Mouse (Mus musculus): Measurements from ENCODE around the gene Samd4b. TPM values are rescaled to one million over a fixed set of nuclear protein-coding genes. Genes with fewer than 3 reads are reported as not detected.

Samd4b gene
- polyA plus RNA-seq, 1 experiment from 2014 or later: 18.9 TPM

DNA sequence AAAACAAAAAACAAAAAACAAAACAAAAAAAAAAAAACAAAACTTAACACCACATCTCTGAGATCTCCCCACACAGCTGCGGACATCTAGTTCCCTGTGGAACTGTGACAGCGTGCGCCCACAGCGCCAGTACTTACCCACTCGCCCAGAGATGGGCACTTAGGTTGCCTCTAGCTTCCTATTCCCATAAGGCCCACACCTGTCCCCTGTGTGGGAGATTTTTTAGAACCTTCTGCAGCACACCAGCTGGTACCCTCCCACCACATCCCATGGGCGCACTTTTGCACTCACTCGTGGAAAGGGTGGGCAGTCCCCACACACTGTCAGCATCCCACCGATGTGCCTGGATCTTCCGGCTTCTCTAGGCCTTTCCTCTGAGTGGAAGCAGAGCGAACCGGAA lies 115.1 kb downstream of the Samd4b start:
- H3K4me1 ChIP-seq (replicated peaks): peaks cover 5% of the 10 kb centered on the region
- no peaks in the 10 kb centered on the region for H3K9me3 ChIP-seq
- ATAC-seq: no peak
- no peak overlapping the region for H3K9ac ChIP-seq
- no peaks in the 10 kb centered on the region for H3K27me3 ChIP-seq (replicated peaks)
- H3K4me2 ChIP-seq (replicated peaks): no peak overlapping the region
- WGBS: 78% methylated on average over 11 of the region's 11 CpGs
- H3K27ac ChIP-seq: no peak overlapping the region
- no peaks in the 10 kb centered on the region for H3K36me3 ChIP-seq
- no peak overlapping the region for H3K4me3 ChIP-seq (replicated peaks)

DNA sequence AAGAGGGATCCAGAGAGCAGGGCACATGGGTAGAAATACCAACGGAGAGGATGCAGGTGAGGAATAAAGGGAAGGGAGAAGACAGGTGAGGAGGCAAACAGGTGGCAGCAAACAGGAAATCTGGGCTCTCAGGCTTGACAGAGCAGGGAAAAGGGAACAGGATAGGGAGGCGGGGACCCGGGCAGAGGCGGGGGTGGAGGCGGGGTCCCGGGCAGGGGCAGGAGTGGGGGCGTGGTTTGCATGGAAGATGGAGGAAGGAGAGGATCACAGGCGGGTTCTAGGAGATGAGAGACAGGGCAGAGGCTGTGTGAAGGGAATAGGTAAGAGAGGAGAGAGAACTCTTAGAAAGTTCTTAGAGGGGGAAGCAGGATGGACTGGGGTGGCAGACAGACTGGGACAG lies 119.1 kb downstream of the Samd4b start:
- Histone ChIP-seq H3K4me3 (replicated peaks) (no peak overlapping the region), H3K36me3 (no peaks in the 10 kb centered on the region), H3K4me2 (replicated peaks) (no peak overlapping the region; the same call in 1 of the 2 replicates), H3K4me1 (replicated peaks) (peaks cover 2% of the 10 kb centered on the region; the same call in 1 of the 2 replicates), H3K27ac (no peak overlapping the region), H3K27me3 (replicated peaks) (no peaks in the 10 kb centered on the region), H3K9ac (no peak overlapping the region), H3K9me3 (no peaks in the 10 kb centered on the region)
- 9% methylated on average over 8 of the region's 8 CpGs for WGBS
- ATAC-seq: peak; percentile 78

DNA sequence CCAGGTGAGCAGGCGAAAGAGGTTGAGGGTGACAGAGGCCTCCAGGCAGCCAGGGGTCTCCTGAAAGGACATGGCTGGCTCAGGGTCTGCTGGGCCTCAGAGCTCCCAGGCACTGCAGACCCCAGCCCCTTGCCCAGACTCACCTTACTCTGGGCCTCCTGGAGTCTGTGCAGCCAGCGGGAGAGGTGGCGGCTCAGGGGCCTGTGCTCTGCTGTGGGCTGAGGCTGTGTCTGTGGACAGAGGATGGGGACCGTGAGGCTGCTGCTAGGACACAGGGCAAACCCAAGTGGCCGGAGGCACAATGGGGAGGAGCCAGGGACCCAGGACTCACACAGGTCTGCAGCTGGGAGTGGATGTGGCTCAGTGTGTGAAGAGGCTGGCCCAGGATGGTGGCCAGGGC lies 120.6 kb downstream of the Samd4b start:
- ATAC-seq: peak; percentile 60
- Histone ChIP-seq H3K27ac (no peak overlapping the region), H3K4me1 (replicated peaks) (peaks cover 2% of the 10 kb centered on the region; the same call in 1 of the 2 replicates), H3K9ac (no peak overlapping the region), H3K4me3 (replicated peaks) (no peak overlapping the region), H3K9me3 (no peaks in the 10 kb centered on the region), H3K36me3 (no peaks in the 10 kb centered on the region), H3K4me2 (replicated peaks) (no peak overlapping the region), H3K27me3 (replicated peaks) (no peaks in the 10 kb centered on the region)
- WGBS: 76% methylated on average over 5 of the region's 5 CpGs

DNA sequence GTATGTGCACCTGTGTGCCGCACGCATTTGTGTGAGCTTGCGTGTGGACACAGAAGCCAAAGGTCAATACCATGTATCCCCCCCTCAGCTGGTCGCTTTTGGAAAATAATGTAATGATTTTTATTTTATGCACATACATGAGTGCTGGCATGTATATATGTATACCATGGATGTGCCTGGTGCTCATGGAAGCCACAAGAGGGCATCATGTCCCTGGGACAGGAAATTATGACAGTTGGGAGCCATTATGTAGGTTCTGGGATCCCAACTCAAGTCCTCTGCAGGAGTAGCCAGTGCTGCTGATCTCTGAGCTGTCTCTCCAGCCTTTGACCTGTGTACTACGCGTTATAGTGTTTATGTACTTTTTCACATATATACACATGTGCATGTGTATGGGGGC lies 121.8 kb downstream of the Samd4b start:
- H3K9me3 ChIP-seq: no peaks in the 10 kb centered on the region

DNA sequence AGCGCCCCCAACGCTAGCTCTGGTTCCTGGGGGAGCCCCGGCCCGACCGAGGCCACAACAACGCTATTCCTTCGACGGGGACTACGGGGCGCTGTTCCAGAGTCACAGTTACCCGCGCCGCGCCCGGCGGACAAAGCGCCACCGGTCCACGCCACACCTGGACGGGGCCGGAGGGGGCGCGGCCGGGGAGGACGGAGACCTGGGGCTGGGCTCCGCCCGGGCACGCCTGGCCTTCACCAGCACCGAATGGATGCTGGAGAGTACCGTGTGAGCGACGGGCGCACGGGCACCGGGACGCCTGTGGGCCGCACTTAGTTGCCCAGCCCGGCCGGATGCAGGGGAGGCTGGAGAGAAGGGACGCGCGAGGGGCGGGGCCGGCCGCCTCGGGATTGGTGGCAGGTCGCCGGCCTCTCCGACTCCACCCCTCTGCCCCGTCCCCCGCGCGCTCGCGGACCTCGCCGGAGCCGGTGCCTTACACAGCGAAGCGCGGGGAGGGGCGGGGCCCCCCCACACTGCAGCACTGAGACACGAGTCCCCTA lies 130.7 kb downstream of the Samd4b start:
- peaks cover 18% of the 10 kb centered on the region for H3K4me1 ChIP-seq (replicated peaks)
- peak overlapping the region; percentile 95 for H3K4me2 ChIP-seq (replicated peaks)
- no peak overlapping the region for H3K27ac ChIP-seq
- H3K9me3 ChIP-seq: no peaks in the 10 kb centered on the region
- H3K4me3 ChIP-seq (replicated peaks): peak overlapping the region; percentile 54
- H3K36me3 ChIP-seq: no peaks in the 10 kb centered on the region; the same call in 1 of the 2 replicates
- peak overlapping the region; percentile 52 for H3K9ac ChIP-seq
- 3% methylated on average over 55 of the region's 63 CpGs for WGBS
- H3K27me3 ChIP-seq (replicated peaks): peaks cover 7% of the 10 kb centered on the region; the same call in 1 of the 2 replicates
- ATAC-seq: peak; percentile 88

More for the DNA sequence above, 121.8 kb downstream of the Samd4b start:
- H3K9ac ChIP-seq: no peak overlapping the region
- H3K36me3 ChIP-seq: no peaks in the 10 kb centered on the region
- no peak overlapping the region for H3K4me2 ChIP-seq (replicated peaks)
- WGBS: 93% methylated on average over 6 of the region's 6 CpGs
- no peaks in the 10 kb centered on the region for H3K27me3 ChIP-seq (replicated peaks)
- H3K27ac ChIP-seq: no peak overlapping the region
- peaks cover 2% of the 10 kb centered on the region; the same call in 1 of the 2 replicates for H3K4me1 ChIP-seq (replicated peaks)
- H3K4me3 ChIP-seq (replicated peaks): no peak overlapping the region
- no peak for ATAC-seq

DNA sequence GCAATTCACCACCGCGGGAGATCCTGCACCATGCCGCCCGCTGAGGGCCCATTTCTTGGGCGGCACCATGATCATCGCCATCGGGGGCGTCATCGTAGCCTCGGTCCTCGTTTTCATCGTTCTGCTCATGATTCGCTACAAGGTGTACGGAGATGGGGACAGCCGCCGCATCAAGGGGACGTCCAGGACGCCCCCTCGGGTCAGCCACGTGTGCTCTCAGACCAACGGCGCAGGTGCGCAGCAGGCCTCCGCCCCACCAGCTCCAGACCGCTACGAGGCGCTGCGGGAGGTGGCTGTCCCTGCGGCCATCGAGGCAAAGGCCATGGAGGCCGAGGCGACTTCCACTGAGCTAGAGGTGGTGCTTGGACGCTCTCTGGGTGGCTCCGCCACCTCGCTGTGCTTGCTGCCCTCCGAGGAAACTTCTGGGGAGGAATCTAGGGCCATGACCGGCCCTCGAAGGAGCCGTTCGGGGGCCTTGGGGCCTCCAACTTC lies 131.2 kb downstream of the Samd4b start:
- 31% methylated on average over 40 of the region's 40 CpGs for WGBS
- peak overlapping the region; percentile 52 for H3K9ac ChIP-seq
- ATAC-seq: peak; percentile 37
- H3K4me3 ChIP-seq (replicated peaks): peak overlapping the region; percentile 54
- H3K9me3 ChIP-seq: no peaks in the 10 kb centered on the region
- H3K27ac ChIP-seq: no peak overlapping the region
- H3K4me1 ChIP-seq (replicated peaks): peaks cover 18% of the 10 kb centered on the region
- no peaks in the 10 kb centered on the region; the same call in 1 of the 2 replicates for H3K36me3 ChIP-seq
- peaks cover 7% of the 10 kb centered on the region; the same call in 1 of the 2 replicates for H3K27me3 ChIP-seq (replicated peaks)
- peak overlapping the region; percentile 95 for H3K4me2 ChIP-seq (replicated peaks)

DNA sequence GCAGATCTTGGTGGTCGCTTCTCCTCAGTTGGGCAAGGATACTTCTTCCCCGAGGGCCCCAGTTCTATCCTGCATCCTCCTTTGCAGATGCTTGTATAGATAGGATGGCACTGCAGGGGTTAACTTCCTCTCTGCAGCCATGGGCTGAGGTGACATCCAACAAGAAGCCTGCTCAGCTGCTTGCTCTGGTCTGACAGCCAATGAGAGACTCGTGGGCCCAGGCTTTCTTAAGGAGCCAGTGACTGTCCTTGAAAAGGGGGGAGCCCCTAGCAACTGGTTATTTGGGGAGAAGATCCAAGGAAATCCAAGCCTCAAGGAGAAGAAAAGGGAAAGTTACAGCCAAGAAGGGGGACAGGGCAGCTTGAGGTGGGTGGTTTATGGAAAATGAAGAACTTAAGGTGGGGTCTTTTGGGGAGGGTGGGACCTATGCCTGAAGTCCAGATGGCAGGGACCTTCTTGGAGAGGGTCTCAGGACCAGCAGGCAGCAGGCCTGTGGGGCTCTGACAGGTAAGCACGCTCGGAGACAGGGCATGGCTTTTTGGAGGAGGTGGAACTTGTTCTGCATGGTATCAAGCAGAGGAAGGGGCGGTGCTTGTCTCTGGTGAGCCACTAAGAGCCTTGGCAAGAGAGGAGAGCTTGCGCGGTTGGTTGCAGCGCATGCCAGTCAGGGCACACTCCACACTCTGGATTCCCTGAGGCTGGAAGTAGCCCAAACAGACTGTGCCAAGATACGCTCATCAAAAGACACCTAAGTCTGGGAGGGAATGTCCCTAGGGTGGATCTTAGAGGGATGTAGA lies 133.3 kb downstream of the Samd4b start:
- Histone ChIP-seq H3K27me3 (replicated peaks) (peaks cover 7% of the 10 kb centered on the region; the same call in 1 of the 2 replicates), H3K36me3 (peaks cover 7% of the 10 kb centered on the region; the same call in 1 of the 2 replicates), H3K9ac (no peak overlapping the region), H3K4me1 (replicated peaks) (peaks cover 16% of the 10 kb centered on the region), H3K4me3 (replicated peaks) (no peak overlapping the region), H3K9me3 (no peaks in the 10 kb centered on the region), H3K4me2 (replicated peaks) (no peak overlapping the region), H3K27ac (no peak overlapping the region)
- 67% methylated on average over 10 of the region's 10 CpGs for WGBS
- peak; percentile 58; the same call in 1 of the 2 replicates for ATAC-seq

DNA sequence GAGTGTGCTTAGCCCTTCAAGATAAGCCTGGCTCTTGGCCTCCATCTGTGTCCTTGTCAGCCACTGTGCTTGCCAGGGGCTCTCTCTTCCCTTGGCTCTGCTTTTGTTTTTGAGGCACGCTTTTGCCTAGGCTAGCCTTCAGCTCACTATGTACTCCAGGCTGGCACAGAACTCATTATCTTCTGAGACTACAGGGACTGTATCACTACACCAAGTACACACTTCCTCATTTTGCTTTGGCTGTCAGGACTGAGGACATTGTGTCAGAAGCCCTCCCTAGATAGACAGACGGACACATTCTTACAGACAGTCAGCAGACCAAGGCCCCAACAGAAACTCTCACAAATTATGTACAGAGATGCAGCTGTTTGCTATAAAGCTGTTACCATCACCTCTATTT lies 135.2 kb downstream of the Samd4b start:
- no peak overlapping the region for H3K4me3 ChIP-seq (replicated peaks)
- H3K27ac ChIP-seq: no peak overlapping the region
- peaks cover 14% of the 10 kb centered on the region for H3K36me3 ChIP-seq
- H3K9me3 ChIP-seq: no peaks in the 10 kb centered on the region
- WGBS: 91% methylated on average over 2 of the region's 2 CpGs
- no peak for ATAC-seq
- H3K4me2 ChIP-seq (replicated peaks): no peak overlapping the region
- peaks cover 16% of the 10 kb centered on the region for H3K4me1 ChIP-seq (replicated peaks)
- H3K27me3 ChIP-seq (replicated peaks): peaks cover 7% of the 10 kb centered on the region; the same call in 1 of the 2 replicates
- no peak overlapping the region for H3K9ac ChIP-seq

DNA sequence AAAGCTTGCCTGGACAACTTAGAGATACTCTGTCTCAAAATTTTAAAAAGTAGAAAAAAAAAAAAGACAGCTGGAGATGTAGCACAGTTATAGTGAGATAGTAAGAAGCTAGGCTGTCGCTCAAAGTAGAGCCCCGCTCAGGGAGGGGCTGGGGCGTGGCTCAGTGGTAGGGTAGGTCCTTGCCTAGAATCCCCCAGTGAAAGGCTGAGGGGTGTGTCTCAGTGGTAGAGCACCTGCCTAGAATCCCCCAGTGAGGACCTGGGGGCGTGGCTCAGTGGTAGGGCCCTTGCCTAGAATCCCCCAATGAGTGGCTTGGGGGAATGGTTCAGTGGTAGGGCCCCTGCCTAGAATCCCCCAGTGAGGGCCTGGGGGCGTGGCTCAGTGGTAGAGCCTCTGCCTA lies 137.6 kb downstream of the Samd4b start:
- WGBS: 91% methylated on average over 5 of the region's 5 CpGs
- Histone ChIP-seq H3K9me3 (no peaks in the 10 kb centered on the region), H3K4me3 (replicated peaks) (no peak overlapping the region)

DNA sequence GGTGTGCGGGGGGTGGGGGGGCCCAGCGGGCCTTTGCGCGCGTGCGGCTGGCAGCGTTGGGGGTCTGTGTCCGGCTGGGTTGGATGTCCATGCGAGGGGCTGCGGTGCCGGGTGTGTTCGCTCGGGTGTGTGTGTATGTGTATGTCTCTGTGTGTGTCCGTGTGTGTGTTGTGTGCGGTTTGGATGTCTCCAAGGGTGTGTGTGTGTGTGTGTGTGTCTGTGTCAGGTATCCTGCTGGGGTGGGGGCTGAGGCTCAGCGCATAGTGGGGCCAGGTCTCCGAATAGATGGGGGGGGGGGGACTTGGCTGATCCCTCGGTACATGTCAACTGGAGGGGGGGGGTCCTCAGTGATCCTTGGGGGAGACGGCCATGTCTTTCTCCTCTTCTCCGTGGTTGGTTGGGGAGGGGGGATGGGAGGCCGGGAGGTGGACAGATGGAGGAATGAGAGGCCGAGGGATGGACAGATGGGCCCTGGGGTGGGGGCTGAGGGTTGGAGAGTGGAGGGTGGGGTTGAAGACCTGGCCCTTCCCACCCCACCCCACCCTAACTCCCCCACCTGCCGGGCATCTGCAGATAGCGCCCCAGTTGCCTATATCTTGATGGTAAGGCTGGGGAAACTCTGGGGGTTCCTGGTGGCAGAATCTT lies 145.5 kb downstream of the Samd4b start:
- 2% methylated on average over 22 of the region's 24 CpGs for WGBS
- Histone ChIP-seq H3K4me1 (replicated peaks) (peaks cover 6% of the 10 kb centered on the region; the same call in 1 of the 2 replicates), H3K36me3 (no peaks in the 10 kb centered on the region), H3K9me3 (no peaks in the 10 kb centered on the region), H3K9ac (peak overlapping the region; percentile 75), H3K27ac (no peak overlapping the region), H3K4me2 (replicated peaks) (peak overlapping the region; percentile 97), H3K4me3 (replicated peaks) (peak overlapping the region; percentile 81), H3K27me3 (replicated peaks) (no peaks in the 10 kb centered on the region)
- peak; percentile 42; the same call in 1 of the 2 replicates for ATAC-seq

More for the DNA sequence above, 137.6 kb downstream of the Samd4b start:
- H3K4me2 ChIP-seq (replicated peaks): no peak overlapping the region
- H3K36me3 ChIP-seq: peaks cover 14% of the 10 kb centered on the region
- H3K4me1 ChIP-seq (replicated peaks): 0 out of 2 replicates have a peak, but pooled peaks cover 2% of the 10 kb centered on the region
- no peak overlapping the region for H3K9ac ChIP-seq
- ATAC-seq: no peak
- no peaks in the 10 kb centered on the region for H3K27me3 ChIP-seq (replicated peaks)
- no peak overlapping the region for H3K27ac ChIP-seq

DNA sequence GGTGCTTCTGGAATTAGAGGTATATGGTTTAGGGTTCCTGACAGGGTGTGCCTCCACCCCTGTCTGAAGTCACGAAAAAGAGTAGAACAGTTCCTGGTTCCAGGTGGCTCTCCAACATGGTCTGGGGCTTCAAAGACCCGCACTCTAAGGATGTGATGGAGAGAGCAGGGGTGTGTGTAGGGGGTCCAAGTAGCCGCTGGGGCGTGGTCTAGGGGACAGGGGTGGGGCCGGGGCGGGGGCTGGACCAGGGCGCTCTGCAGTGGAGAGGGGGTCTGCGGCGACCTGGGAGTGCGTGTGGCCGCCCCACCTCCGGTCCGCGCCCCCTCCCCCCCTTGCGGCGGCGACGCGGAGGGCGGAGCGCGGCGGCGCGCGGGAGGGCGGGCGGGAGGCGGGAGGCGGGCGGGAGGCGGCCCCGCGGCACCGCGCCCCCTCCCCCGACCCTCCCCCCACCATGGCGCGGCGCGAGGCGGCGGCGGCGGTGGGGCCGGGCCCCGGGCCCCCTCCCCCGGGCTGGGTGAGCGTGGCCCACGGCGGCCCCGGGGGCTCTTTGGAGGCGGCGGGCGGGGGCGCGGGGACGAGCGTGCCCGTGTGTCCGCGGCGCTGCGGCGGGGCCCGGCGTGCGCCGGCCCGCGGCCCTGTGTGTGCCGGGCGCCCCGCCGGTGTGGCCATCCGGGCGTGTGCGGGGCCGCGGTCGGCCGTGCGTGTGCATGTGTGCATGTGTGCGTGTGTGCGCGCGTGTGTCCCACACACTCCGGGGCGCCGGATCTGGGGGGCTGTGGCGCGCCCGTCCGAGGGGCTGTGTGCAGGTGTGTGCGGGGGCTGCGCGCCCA lies 146.2 kb downstream of the Samd4b start, which contains the start of gene Lrfn1:
TSS of gene Lrfn1 (plus strand) at position 450 of the 830 bp plus-strand sequence.
- peaks cover 7% of the 10 kb centered on the region; the same call in 1 of the 2 replicates for H3K4me1 ChIP-seq (replicated peaks)
- no peaks in the 10 kb centered on the region for H3K9me3 ChIP-seq
- H3K4me2 ChIP-seq (replicated peaks): peak within 1 kb of the TSS; percentile 97
- H3K4me3 ChIP-seq (replicated peaks): peak within 1 kb of the TSS; percentile 81
- H3K36me3 ChIP-seq: no peaks in the 10 kb centered on the region
- H3K27ac ChIP-seq: no peak within 1 kb of the TSS
- no peaks in the 10 kb centered on the region for H3K27me3 ChIP-seq (replicated peaks)
- under 1% methylated on average over 56 of the region's 97 CpGs for WGBS
- ATAC-seq: peak; percentile 81
- peak within 1 kb of the TSS; percentile 75 for H3K9ac ChIP-seq
